Mouse (Mus musculus) limb, embryonic 12.5 days (tissue): ENCODE data around the gene Taar2. TPM values are rescaled to one million over a fixed set of nuclear protein-coding genes. Genes with fewer than 3 reads are reported as not detected.

Experiments used
- ATAC-seq: fragments of 200-750 bp; cut with Nextera tagmentation; 2 replicates; pipeline ENCODE4 v1.8.0; 2017; ENCODE audit warnings: low read depth, moderate TSS enrichment; ENCODE audit not compliant: insufficient number of reproducible peaks, insufficient read depth, low FRiP score, low TSS enrichment
- H3K27ac ChIP-seq: fragments of 300-500 bp; sonication (generic); 2 replicates; pipeline ENCODE4 v1.5.1; 2016; ENCODE audit warnings: mild to moderate bottlenecking, moderate library complexity
- H3K27me3 ChIP-seq: fragments of 300-500 bp; sonication (generic); 2 replicates; pipeline ENCODE4 v1.6.1; 2016; ENCODE audit warnings: mild to moderate bottlenecking, moderate library complexity
- H3K36me3 ChIP-seq: fragments of 300-500 bp; sonication (generic); 2 replicates; pipeline ENCODE4 v1.6.1; 2016; ENCODE audit warnings: mild to moderate bottlenecking, moderate library complexity
- H3K4me1 ChIP-seq: fragments of 300-500 bp; sonication (generic); replicated peaks from 2 replicates; pipeline ENCODE4 v1.6.1; 2016
- H3K4me2 ChIP-seq: fragments of 300-500 bp; sonication (generic); 2 replicates; pipeline ENCODE4 v1.6.1; 2016; ENCODE audit warnings: mild to moderate bottlenecking, moderate library complexity
- H3K4me3 ChIP-seq: fragments of 300-500 bp; sonication (generic); replicated peaks from 2 replicates; pipeline ENCODE4 v1.5.1; 2016; ENCODE audit warnings: mild to moderate bottlenecking
- H3K9ac ChIP-seq: fragments of 300-500 bp; sonication (generic); replicated peaks from 2 replicates; pipeline ENCODE4 v1.6.1; 2016; ENCODE audit warnings: mild to moderate bottlenecking, moderate library complexity
- H3K9me3 ChIP-seq: fragments of 300-500 bp; sonication (generic); 2 replicates; pipeline ENCODE4 v1.6.1; 2016; ENCODE audit warnings: mild to moderate bottlenecking, moderate library complexity
- WGBS: fragments of 180-500 bp; shearing (Covaris S2); methylation state at CpG from one replicate; pipeline ENCODE4 v1.1.7; 2016; 5-methylcytosine and 5-hydroxymethylcytosine counted together
- polyA plus RNA-seq: library from polyadenylated mRNA; unstranded; fragments of >200 nt; fragmentation: Nextera tagmentation; extraction: Ambion mirVana; gene quantifications from 2 replicates; pipeline ENCODE4 v1.2.1, GENCODE M21; 2016

Taar2 gene
- polyA plus RNA-seq, 1 experiment from 2014 or later = not detected

DNA sequence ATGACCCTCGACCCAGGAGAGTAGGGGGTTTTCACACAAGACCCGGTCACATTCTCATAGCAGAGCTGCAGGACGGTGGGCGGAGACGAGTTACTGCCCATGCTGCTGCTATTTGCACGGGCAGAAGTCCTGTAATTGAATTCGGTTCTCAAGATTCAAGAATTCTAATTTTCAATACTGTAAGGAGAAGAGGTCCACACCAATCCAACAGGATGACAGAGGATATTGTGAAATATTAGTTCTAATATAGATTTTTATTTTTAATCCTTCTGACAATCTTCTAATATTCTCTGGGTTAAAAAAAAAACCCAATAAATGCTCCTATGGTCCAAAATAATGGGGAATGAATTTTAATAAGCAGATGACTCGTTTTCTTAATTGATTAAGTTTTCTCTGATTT, 47.2 kb downstream of the Taar2 start, which contains the start of gene Taar6:
Taar6 (minus strand) TSS at position 101 of the 400 bp plus-strand sequence.
- no peaks in the 10 kb centered on the region for H3K36me3 ChIP-seq
- WGBS = 82% methylated on average over 8 of the region's 8 CpGs
- H3K9ac ChIP-seq = no peak within 1 kb of the TSS
- no peak within 1 kb of the TSS for H3K4me3 ChIP-seq
- H3K4me2 ChIP-seq = no peak within 1 kb of the TSS
- no peak for ATAC-seq
- no peaks in the 10 kb centered on the region for H3K4me1 ChIP-seq
- 0 out of 2 replicates have a peak, but pooled peaks cover 3% of the 10 kb centered on the region for H3K9me3 ChIP-seq
- H3K27ac ChIP-seq = no peak within 1 kb of the TSS
- H3K27me3 ChIP-seq = no peaks in the 10 kb centered on the region

DNA sequence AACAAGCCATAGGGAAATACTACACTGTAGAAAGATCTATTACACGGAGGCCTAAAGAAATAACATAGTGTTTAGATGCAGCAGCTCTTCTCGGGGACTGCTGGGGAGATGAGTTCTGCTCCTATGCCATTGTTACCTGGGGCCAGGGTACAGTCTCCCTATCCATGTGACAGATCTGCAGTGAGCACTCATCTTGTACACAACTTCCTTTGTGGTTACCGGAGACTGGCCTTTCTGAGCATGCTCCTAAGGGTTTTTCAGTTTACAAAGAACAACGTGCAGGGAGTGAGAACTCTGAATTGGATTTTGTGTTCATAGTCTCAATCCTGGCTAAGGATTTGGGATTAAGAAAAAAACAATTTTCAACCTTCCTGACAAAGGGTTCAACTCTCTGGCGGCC, 48.0 kb downstream of the Taar2 start:
- WGBS = 84% methylated on average over 5 of the region's 5 CpGs
- Histone ChIP-seq H3K4me1 (no peaks in the 10 kb centered on the region), H3K9me3 (0 out of 2 replicates have a peak, but pooled peaks cover 3% of the 10 kb centered on the region), H3K4me3 (no peak overlapping the region), H3K36me3 (no peaks in the 10 kb centered on the region), H3K27me3 (no peaks in the 10 kb centered on the region), H3K4me2 (no peak overlapping the region), H3K9ac (no peak overlapping the region), H3K27ac (no peak overlapping the region)
- ATAC-seq = no peak

Other genes with a start within 250 kb of the Taar2 start
- 152 and 159 TPM in 2 replicates for gene Rps12, start 151.3 kb upstream of the Taar2 start, polyA plus RNA-seq
- gene Slc18b1, start 141.6 kb upstream of the Taar2 start, polyA plus RNA-seq = 13.4 and 15.2 TPM in 2 replicates
- gene Vnn3, start 87.1 kb upstream of the Taar2 start, polyA plus RNA-seq = not detected in 2 replicates
- gene Vnn1, start 43.9 kb upstream of the Taar2 start, polyA plus RNA-seq = 0.61 and 1.0 TPM in 2 replicates
- gene Taar1, start 18.2 kb upstream of the Taar2 start, polyA plus RNA-seq = not detected in 2 replicates
- not detected in 2 replicates for gene Taar3, start 11.0 kb downstream of the Taar2 start, polyA plus RNA-seq
- not detected in 2 replicates for gene Taar4, start 21.9 kb downstream of the Taar2 start, polyA plus RNA-seq
- not detected in 2 replicates for gene Taar5, start 32.1 kb downstream of the Taar2 start, polyA plus RNA-seq
- not detected in 2 replicates for gene Taar6, start 47.1 kb downstream of the Taar2 start, polyA plus RNA-seq
- not detected in 2 replicates for gene Taar7a, start 54.9 kb downstream of the Taar2 start, polyA plus RNA-seq
- not detected in 2 replicates for gene Taar7b, start 61.4 kb downstream of the Taar2 start, polyA plus RNA-seq
- not detected in 2 replicates for gene Taar7d, start 88.7 kb downstream of the Taar2 start, polyA plus RNA-seq
- not detected in 2 replicates for gene Taar7e, start 99.0 kb downstream of the Taar2 start, polyA plus RNA-seq
- gene Taar7f, start 110.9 kb downstream of the Taar2 start, polyA plus RNA-seq = not detected in 2 replicates
- not detected in 2 replicates for gene Taar8a, start 137.9 kb downstream of the Taar2 start, polyA plus RNA-seq
- not detected in 2 replicates for gene Taar8b, start 153.7 kb downstream of the Taar2 start, polyA plus RNA-seq
- not detected in 2 replicates for gene Taar8c, start 163.3 kb downstream of the Taar2 start, polyA plus RNA-seq
- gene Taar9, start 171.0 kb downstream of the Taar2 start, polyA plus RNA-seq = not detected in 2 replicates
- gene Stx7, start 210.7 kb downstream of the Taar2 start, polyA plus RNA-seq = 52.0 and 57.9 TPM in 2 replicates